Mouse (Mus musculus): ENCODE data around the gene Gm17720.

Gene Gm17720

GRCm38 (mm10) chr8:110102653-110103052 is at the start of gene Gm17720:
Gene Gm17720, minus strand, starts transcription at chr8:110102753.
- in situ Hi-C loops (cut with MboI, MseI) = no loop called here

DNA sequence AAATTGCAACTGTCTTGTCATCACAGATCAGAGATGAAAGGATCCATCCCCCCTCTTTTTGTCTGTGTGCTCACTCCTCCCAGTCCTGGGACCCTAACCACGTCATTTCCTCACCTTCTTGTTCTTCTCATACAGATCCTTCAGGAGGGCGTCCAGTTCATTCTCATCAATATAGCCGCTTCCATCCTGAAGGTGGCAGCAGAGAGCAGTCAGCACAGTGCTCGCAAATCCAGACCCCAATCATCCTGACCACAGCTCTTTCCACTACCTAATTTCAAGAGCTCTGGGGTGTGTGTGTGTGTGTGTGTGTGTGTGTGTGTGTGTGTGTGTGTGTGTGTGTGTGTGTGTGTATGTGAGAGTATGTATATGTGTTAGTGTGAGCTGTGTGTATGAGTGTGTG is 43.0 kb upstream of the Gm17720 start:
- in situ Hi-C loops (cut with MboI, MseI) = no loop called here

GRCm38 (mm10) chr8:110140770-110141169 is 38.2 kb upstream of the Gm17720 start:
- in situ Hi-C loops (cut with MboI, MseI) = no loop called here

- in situ Hi-C loops (cut with MboI, MseI) = no loop called here
Observed at GRCm38 (mm10) chr8:110140156-110140555, 37.6 kb upstream of the Gm17720 start.

DNA sequence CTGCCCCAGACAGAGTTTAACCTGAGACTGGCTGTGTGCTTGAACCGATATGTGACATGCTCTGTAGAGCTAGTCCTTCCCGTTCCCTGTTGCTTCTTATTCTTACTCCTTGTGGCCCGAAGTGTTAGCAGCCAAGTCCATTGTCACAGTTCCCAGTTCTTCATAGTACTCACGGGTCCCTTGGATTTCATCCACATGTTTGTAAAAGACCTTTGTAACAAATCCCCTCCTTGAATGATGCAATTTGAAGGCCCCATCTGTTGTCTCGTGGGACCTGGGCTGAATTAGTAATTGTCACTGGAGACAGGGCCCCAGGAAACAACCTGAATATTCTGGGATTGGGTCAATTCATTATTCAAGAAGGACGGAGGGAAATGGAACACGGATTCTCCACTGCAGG is 33.0 kb upstream of the Gm17720 start:
- in situ Hi-C loops (cut with MboI, MseI) = no loop called here

DNA sequence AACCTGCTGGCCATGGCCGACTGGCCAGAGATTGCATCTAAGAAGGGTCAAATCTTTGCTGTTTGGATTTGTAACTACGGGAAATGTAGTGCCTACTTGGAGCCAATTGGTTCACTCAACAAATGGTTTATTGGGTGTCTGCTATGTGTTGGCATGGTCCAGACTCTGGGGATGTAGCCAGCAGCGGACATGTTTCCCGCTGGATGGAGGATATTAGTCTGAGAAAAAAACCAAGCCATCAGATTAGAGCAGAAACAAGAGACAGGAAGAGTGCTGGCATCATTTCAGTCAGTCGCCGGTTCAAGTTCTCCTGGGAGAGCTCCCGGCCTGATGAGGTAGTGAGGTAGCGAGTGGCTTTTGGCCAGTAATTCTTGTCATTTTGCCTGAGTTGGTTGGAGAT is 31.7 kb upstream of the Gm17720 start:
- in situ Hi-C loops (cut with MboI, MseI) = no loop called here

GRCm38 (mm10) chr8:110130537-110130936 is 28.0 kb upstream of the Gm17720 start:
- in situ Hi-C loops (cut with MboI, MseI) = no loop called here

DNA sequence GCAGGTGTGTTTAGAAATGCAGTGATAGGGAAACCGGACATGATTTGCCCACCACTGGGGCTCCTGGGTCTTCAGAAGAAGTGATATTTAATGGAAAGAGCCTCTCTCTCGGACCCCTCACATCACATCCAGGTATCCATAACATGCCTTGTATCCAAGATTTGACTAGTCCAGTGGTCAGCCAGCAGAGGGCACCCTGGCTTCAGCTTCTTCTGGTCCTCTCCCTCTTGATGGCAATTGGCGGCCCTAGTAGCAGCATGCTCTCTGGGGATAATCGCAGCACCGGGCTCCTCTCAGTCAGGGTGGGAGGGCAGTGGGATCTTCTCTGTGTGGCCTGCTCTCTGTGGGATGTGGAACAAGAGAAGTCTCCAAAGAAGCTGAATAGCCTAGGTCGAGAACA is 17.2 kb upstream of the Gm17720 start:
- in situ Hi-C loops (cut with MboI, MseI) = no loop called here

GRCm38 (mm10) chr8:110101676-110102075 is 877 bp downstream of the Gm17720 start:
- in situ Hi-C loops (cut with MboI, MseI) = no loop called here

DNA sequence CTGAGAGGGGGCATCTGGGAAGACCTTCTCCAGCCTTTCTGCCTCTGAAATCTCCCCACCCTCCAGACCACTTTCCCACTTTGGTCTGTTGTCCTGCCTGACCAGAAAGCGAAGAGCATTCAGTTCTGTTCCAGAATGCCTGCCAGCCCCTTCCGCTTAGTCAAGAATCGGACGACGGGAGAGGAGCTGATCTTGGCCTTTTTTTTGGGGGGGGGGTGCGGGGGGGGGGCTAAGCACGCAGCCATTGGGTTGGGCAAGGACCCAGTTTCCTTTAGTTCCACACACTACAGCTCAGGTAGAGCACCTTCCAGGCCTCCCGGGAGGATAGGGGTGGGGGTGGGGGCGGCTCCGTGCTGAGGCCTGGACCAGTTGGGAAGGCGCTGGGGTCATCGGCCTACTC is 1.6 kb downstream of the Gm17720 start, which contains the start of gene Gm21964:
TSS of gene Gm21964 (plus strand) at position 301 of the 400 bp plus-strand sequence.
- in situ Hi-C loops (cut with MboI, MseI) = no loop called here

DNA sequence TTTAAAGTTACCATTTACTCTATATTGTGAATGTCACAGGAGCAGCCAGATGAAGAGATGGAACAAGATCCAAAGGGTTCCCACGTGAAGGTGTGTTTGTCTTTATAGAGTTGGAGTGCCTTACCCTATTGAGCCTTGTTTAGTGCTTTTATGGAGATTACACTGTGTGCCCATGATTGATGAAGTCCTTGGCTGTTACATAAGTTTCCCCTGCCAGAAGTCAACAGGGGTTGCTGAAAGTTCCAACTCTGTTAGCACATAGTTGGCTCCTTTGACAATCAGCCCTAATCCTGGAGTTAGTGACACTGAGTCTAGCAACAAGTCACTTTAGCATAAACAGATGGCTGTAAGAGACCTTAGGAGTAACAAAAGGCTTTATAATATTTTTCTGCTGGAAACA is 10.7 kb downstream of the Gm17720 start:
- in situ Hi-C loops (cut with MboI, MseI) = loop anchor here (10.0 kb wide), 1 partner anchor 1933 kb away; no protein-coding TSS in a partner anchor

DNA sequence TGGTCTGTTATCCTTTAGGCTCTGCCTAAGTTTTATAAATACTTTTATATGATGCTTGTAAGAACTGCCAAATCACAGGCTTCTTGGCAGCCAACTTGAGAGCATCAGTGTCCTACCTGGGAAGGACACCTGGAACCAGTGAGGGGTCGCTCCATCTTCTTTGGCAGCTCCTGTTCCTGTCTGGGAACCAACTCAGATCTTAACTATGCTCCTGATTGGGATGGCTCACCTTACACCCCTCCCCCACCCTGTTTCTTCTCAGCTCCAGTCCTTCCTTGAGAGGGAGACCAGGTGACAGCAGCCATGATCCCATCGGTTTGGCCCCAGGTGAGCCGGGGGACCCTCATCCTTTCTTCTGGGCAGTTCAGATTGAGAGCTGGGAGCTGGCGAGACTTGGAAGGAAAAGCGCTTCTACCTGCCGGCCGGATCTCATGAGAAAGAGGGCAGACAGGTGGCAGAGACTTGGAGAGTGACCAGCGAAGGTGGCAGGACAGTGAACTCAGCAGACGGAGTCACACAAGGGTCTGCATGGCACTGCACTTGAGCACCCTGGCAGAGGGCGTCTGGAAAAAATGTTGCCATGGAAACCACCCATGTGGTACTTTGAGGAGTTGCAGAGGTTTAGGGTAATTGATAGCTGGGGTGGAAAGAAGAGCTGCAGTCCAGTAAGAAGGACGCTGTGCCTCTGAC is 20.0 kb downstream of the Gm17720 start:
- in situ Hi-C loops (cut with MboI, MseI) = no loop called here

DNA sequence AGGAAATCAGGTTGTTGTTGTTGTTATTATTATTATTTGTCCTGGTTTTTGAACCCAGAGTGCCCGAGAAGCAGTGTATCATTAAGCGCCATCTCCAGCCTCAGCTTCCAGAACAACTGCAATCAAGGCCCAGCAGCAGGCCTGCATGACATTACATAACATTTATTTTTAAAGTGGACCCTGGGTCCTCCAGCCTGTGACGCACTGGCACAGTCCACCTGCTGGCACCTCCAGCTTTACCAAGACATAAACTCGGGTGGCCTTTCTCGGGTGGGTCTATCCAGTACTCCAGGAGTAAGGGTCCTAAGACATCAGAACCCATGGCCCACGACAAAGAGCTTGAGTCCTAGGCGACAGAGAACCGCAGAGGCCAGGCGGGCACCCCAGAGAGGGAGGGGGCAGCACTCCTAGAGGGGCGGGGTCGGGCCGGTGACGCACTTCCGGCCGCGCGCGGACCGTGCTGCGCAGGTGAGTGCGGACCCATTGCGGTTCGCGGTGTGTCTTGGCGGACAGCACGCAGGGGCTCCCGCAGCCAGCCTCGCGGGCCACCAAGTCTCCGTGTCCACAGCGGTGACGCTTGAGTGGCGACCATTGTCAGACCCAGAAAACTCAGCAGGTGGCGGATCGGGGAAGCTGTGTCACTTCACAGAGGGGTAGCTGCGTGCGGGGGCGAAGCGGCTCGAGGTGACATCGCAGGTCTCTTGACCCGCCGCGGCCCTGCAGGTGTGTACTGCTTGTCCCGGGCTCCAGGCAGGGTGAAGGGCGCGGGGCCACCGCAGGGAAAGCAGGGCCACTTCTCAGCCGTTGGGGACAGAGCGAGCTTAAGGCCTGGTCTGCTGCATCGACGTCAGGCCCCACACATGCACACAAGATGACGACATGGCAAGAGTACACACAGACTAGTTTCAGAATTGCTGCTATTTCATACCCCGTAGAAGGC is 23.0 kb downstream of the Gm17720 start, which contains the start of gene Zfp612:
TSS of gene Zfp612 (plus strand) at position 465 of the 940 bp plus-strand sequence.
- in situ Hi-C loops (cut with MboI, MseI) = loop anchor here (10.0 kb wide), 1 partner anchor 115 kb away; the partner anchor contains the start of gene Marveld3

- in situ Hi-C loops (cut with MboI, MseI) = loop anchor here (10.0 kb wide), 1 partner anchor 110 kb away; the partner anchor contains the start of gene Marveld3
Observed at GRCm38 (mm10) chr8:110074496-110074895, 28.1 kb downstream of the Gm17720 start.

DNA sequence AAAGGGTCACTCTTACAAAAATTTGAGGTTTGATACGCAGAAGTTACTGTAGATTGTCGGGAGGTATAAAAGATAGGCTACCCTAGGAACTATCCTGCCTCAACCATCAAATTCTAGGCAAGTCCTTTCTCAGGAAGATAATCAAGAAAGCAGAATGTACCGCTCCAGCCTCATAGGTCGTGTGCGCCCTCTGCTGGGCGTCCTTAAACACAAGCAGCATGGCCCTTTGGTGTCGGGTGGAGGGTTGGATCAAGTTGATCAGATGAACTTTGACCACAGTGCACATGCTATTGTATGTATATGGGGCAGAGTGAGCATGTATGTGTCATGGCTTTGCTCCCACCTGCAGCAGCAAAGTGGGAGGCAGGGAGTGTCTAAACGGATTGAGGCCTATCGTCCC is 31.0 kb downstream of the Gm17720 start:
- in situ Hi-C loops (cut with MboI, MseI) = loop anchor here (10.0 kb wide), 1 partner anchor 107 kb away; the partner anchor contains the start of gene Marveld3

DNA sequence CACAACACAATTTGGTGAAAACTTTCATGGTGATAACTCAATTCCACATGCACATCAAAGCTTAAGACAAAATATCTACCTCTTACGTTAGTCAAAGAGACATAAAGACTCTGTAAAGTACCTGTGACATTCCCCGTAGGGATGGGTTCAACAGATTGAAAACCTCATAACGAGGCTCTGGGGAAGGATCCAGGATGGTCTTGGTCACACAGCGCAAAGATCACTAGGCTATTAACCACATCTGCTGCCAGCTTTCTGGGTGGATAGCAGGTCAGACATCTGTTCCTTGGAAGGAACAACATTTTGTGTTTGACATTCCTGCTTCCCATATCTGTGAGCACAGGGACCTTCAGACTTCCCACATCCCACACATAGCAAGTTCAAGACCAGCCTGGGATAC is 32.8 kb downstream of the Gm17720 start:
- in situ Hi-C loops (cut with MboI, MseI) = loop anchor here (5.0 to 10.0 kb wide), 3 partner anchors 57 to 1565 kb away; partner anchors contain the start of gene Marveld3

DNA sequence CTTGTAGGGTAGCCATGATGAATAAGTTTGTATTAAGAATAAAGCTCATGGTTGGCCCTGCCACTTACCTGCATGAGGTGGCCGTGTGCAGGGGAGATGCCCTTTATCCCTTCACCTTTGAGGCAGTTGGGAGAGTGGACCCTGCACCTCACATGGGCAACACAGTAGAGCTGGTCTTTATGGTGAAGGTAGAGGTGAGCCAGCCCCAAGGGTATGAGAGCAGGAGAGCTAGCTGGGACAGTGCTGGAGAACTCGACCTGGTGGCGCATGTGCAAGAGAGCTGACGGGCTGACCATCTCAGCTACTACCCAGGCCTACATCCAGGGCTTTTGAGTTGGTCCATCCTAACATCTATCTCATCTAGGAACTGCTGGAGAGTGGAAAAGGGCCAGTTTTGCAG is 36.9 kb downstream of the Gm17720 start:
- in situ Hi-C loops (cut with MboI, MseI) = loop anchor here (5.0 to 10.0 kb wide), 2 partner anchors 53 to 1561 kb away; no protein-coding TSS in a partner anchor

DNA sequence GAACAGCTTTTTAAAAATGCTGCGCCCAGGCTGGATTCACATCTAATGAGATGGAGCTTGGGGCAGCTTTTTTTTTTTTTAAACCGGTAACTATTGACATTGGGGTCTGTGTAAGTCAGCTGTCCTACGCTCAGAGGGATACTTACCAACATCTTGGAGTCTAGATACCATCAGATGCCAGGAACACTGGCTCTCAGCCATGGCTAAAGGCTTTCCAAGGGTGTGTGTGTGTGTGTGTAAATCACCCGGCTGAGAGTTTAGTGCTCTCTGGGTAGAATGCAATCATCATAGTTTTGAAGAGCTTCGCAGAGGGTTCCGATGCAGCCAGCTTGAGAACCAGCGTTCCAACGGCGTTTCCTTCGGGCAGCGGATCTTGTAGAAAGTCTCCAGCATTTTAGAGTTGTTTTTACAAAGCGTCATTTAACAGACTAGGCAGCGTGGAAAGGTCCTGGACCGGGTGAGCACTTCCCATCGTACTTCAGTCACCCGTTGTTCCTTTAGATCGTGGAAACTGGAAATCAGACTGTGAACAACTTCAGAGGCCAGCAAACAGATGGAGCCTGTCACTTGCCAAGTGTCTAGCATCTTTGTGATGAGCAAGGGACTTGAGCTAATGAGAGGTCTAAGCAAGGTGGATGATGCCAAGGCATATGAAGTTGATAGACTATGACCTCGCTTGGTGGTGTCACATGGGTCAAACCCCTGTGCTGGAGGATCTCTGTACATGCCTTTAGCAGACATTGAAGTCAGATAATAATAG is 37.8 kb downstream of the Gm17720 start:
- in situ Hi-C loops (cut with MboI, MseI) = loop anchor here (5.0 to 10.0 kb wide), 2 partner anchors 52 to 1560 kb away; no protein-coding TSS in a partner anchor

DNA sequence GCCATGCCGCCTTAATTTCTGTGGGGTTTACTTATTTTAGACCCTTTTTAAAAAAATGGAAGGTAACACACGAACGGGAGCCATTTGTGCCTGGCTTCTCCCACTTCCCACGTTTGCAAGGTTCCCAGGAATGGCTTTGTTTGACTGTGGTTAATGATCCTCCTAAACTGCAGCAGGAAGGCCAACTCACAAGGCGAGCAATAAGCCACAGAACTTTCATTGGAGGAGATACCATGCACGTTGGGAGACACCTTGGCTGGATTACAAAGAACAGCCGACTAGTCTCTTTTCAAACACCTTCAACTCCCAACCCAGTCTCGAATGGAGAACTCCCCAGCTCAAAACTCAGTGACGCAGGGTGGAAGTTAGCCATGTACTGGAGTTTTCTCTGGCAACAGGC is 38.4 kb downstream of the Gm17720 start:
- in situ Hi-C loops (cut with MboI, MseI) = loop anchor here (10.0 kb wide), 1 partner anchor 1559 kb away; no protein-coding TSS in a partner anchor

DNA sequence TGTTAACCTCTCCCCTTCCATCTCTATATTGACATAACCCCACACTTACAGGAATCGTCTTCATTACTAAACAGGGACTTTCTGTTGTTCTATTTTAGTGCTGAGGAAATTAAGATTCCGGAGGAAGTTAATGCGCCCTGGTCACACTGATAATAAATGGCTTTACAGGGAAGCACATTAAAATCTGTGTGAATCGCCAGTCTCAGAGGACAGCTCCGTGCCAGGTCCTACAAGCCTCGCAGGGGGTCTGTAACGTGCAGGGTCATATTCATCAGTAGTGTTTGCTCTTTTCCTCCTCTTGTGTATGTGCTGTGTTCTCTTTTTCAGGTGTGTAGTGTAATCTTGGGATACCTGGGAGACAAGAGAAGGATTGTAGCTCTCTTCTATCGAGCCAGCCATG is 44.3 kb downstream of the Gm17720 start:
- in situ Hi-C loops (cut with MboI, MseI) = no loop called here

DNA sequence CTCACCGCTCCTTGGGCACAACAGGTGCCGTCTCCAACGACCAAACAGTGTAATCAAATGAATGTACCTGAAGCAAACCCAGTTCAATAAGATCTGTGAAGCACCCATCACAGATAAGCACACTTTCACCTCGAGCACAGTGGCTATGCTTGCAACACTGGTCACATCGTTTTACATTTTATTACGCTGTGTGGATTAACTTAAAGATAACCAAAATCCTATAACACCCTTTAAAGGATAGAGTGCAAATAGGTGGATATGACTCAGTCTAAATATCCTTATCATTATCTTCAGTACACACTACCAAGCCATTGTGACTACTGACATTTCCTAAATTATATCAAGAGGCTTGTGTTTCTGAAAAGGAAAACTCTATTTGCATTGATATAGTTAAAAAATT is 51.3 kb downstream of the Gm17720 start:
- in situ Hi-C loops (cut with MboI, MseI) = no loop called here

Data from regulatory T cell (primary cell).